Mouse (Mus musculus) kidney, postnatal 25 days (tissue): ENCODE measurements at regions not wholly inside any gene's neighbourhood (a gene's known extent, or its start where the extent isn't known, plus 50 kb on each side); places are given as distances from the start of the nearest gene placed in this dataset.

Source experiments
- DNase-seq, 2 experiments: peaks; one replicate each; pipeline ENCODE4 v3.0.0; 2021; ENCODE audit warnings: mixed read lengths in 2 of 2

GRCm38 (mm10) chrX:139392777-139393176, 59.3 kb downstream of the Trap1a start:
- no peak for DNase-seq

- DNase-seq: peak; percentile 59 to 84
Measured at GRCm38 (mm10) chrX:139416701-139417100, 63.5 kb upstream of the D330045A20Rik start.

GRCm38 (mm10) chrX:139419867-139420266, 60.3 kb upstream of the D330045A20Rik start:
- no peak for DNase-seq

- DNase-seq: no peak
Measured at GRCm38 (mm10) chrX:139424307-139424706, 55.9 kb upstream of the D330045A20Rik start.
